Mouse (Mus musculus) kidney, postnatal 0 days (tissue): Measurements from ENCODE around the gene Nup214. TPM values are rescaled to one million over a fixed set of nuclear protein-coding genes. Genes with fewer than 3 reads are reported as not detected.

ENCODE experiments used
- ATAC-seq: fragments of 200-750 bp; cut with Nextera tagmentation; replicated peaks from 2 replicates; pipeline ENCODE4 v1.8.0; 2017; ENCODE audit warnings: low read depth, moderate number of reproducible peaks, moderate TSS enrichment, moderate library complexity; ENCODE audit not compliant: low FRiP score
- DNase-seq: peaks from one replicate; pipeline ENCODE4 v3.0.0-alpha.2; 2016; ENCODE audit warnings: low spot score
- H3K27ac ChIP-seq: fragments of 300-500 bp; sonication (generic); 2 replicates; pipeline ENCODE4 v1.5.1; 2014; ENCODE audit warnings: mild to moderate bottlenecking
- H3K27me3 ChIP-seq: fragments of 300-500 bp; sonication (generic); 2 replicates; pipeline ENCODE4 v1.6.1; 2014; ENCODE audit warnings: low read length, mixed read lengths; ENCODE audit not compliant: insufficient read depth
- H3K36me3 ChIP-seq: fragments of 300-500 bp; sonication (generic); 2 replicates; pipeline ENCODE4 v1.6.1; 2014; ENCODE audit warnings: low read length, mixed read lengths; ENCODE audit not compliant: insufficient read depth
- H3K4me1 ChIP-seq: fragments of 300-500 bp; sonication (generic); replicated peaks from 2 replicates; pipeline ENCODE4 v1.6.1; 2014; ENCODE audit warnings: antibody characterized with exemption, low read length, mixed read lengths; ENCODE audit not compliant: insufficient read depth
- H3K4me2 ChIP-seq: fragments of 300-500 bp; sonication (generic); 2 replicates; pipeline ENCODE4 v1.6.1; 2014; ENCODE audit warnings: mild to moderate bottlenecking, low read length, moderate library complexity, mixed read lengths
- H3K4me3 ChIP-seq: fragments of 300-500 bp; sonication (generic); replicated peaks from 2 replicates; pipeline ENCODE4 v1.5.1; 2014; ENCODE audit warnings: low read depth, low read length
- H3K9ac ChIP-seq: fragments of 300-500 bp; sonication (generic); 2 replicates; pipeline ENCODE4 v1.6.1; 2014; ENCODE audit warnings: low read depth, low read length
- H3K9me3 ChIP-seq: fragments of 300-500 bp; sonication (generic); replicated peaks from 2 replicates; pipeline ENCODE4 v1.6.1; 2016; ENCODE audit warnings: low read length, inconsistent platforms, mixed read lengths
- CTCF ChIP-seq: IDR thresholded peaks from 2 replicates; pipeline ENCODE4 v1.5.1; 2016; ENCODE audit warnings: antibody characterized with exemption, low read depth, mild to moderate bottlenecking, moderate library complexity
- WGBS: fragments of 180-500 bp; shearing (Covaris S2); extraction: QIAGEN DNeasy Blood & Tissue Kit; methylation state at CpG from one replicate; pipeline ENCODE4 v1.1.7; 2014; 5-methylcytosine and 5-hydroxymethylcytosine counted together
- polyA plus RNA-seq: library from polyadenylated mRNA; unstranded; fragments of >200 nt; fragmentation: Nextera tagmentation; extraction: Ambion mirVana; gene quantifications from 2 replicates; pipeline ENCODE4 v1.2.1, GENCODE M21; 2015

Gene Nup214
- polyA plus RNA-seq, 1 experiment from 2014 or later: 57.6 TPM

DNA sequence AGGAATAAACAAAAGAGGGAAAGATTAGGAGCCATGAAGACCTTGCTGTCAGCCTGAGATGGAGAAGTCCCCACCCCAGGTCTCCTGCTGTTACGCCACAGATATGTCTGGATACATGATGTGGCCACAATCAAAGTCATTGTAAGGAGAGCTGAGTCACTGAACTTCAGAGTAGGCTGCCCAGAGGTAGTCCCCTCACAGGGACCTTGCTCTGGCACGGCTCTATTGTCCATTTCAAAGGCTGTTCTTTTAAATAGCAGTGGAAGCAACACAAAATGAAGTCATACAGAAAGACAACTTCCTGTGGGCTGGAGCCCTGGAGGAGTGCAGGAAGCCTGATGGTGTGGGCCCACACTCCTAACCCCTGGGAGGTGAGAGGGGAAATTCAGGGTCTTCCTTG lies 87.0 kb downstream of the Nup214 start:
- Histone ChIP-seq H3K4me1 (no peaks in the 10 kb centered on the region), H3K27ac (no peak overlapping the region), H3K9me3 (no peaks in the 10 kb centered on the region), H3K27me3 (no peaks in the 10 kb centered on the region), H3K36me3 (no peaks in the 10 kb centered on the region), H3K4me3 (no peak overlapping the region), H3K9ac (no peak overlapping the region), H3K4me2 (no peak overlapping the region)
- DNase-seq (no peak), ATAC-seq (no peak)
- TF ChIP-seq CTCF: no peak
- WGBS: 75% methylated on average over 2 of the region's 2 CpGs

- TF ChIP-seq CTCF: no peak
- ATAC-seq: no peak
- Histone ChIP-seq H3K36me3 (no peaks in the 10 kb centered on the region), H3K27ac (no peak overlapping the region), H3K4me1 (no peaks in the 10 kb centered on the region), H3K27me3 (no peaks in the 10 kb centered on the region), H3K9me3 (no peaks in the 10 kb centered on the region), H3K4me3 (no peak overlapping the region), H3K9ac (no peak overlapping the region), H3K4me2 (no peak overlapping the region)
- WGBS: 58% methylated on average over 12 of the region's 12 CpGs
- DNase-seq: no peak
Measured at GRCm38 (mm10) chr2:32061722-32062505, 87.7 kb downstream of the Nup214 start.

- H3K9ac ChIP-seq: no peak overlapping the region
- H3K36me3 ChIP-seq: no peaks in the 10 kb centered on the region
- no peaks in the 10 kb centered on the region for H3K9me3 ChIP-seq
- no peak for DNase-seq
- H3K27me3 ChIP-seq: no peaks in the 10 kb centered on the region
- TF ChIP-seq CTCF: no peak
- H3K4me1 ChIP-seq: no peaks in the 10 kb centered on the region
- no peak overlapping the region for H3K4me3 ChIP-seq
- no peak overlapping the region for H3K27ac ChIP-seq
- ATAC-seq: no peak
- H3K4me2 ChIP-seq: no peak overlapping the region
- 90% methylated on average over 15 of the region's 15 CpGs for WGBS
Measured at GRCm38 (mm10) chr2:32062626-32063410, 88.6 kb downstream of the Nup214 start.

GRCm38 (mm10) chr2:32063451-32064151 lies 89.4 kb downstream of the Nup214 start:
- Histone ChIP-seq H3K27ac (no peak overlapping the region), H3K4me2 (no peak overlapping the region), H3K9me3 (no peaks in the 10 kb centered on the region), H3K4me1 (no peaks in the 10 kb centered on the region), H3K36me3 (no peaks in the 10 kb centered on the region), H3K27me3 (no peaks in the 10 kb centered on the region), H3K4me3 (no peak overlapping the region), H3K9ac (no peak overlapping the region)
- 76% methylated on average over 7 of the region's 7 CpGs for WGBS
- DNase-seq (no peak), ATAC-seq (no peak)
- TF ChIP-seq CTCF: no peak

DNA sequence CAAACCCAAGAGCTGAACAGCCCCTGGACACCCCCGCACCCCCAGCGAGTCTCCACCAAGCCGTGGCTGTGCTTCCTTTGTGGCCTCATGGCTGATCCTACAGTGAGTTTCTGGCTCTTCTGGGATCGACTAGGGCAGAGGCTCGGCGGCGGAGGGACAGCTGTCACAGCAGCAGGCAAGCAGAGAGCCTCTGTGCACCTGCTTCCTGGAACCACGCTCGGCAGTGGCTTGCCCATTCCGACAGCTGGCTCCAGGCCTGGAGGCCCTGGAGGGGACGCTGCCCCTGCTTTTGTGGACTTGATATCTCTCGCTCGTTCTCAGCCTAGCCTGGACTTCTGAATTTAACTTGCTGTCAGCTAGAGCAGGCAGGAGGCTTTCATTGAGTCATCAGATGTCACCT lies 90.7 kb downstream of the Nup214 start:
- H3K4me2 ChIP-seq: no peak overlapping the region
- H3K27me3 ChIP-seq: no peaks in the 10 kb centered on the region
- no peaks in the 10 kb centered on the region for H3K9me3 ChIP-seq
- no peak overlapping the region for H3K27ac ChIP-seq
- no peak for TF ChIP-seq CTCF
- H3K4me3 ChIP-seq: no peak overlapping the region
- 63% methylated on average over 13 of the region's 13 CpGs for WGBS
- H3K4me1 ChIP-seq: no peaks in the 10 kb centered on the region
- H3K9ac ChIP-seq: no peak overlapping the region
- H3K36me3 ChIP-seq: no peaks in the 10 kb centered on the region
- no peak for ATAC-seq
- no peak for DNase-seq

DNA sequence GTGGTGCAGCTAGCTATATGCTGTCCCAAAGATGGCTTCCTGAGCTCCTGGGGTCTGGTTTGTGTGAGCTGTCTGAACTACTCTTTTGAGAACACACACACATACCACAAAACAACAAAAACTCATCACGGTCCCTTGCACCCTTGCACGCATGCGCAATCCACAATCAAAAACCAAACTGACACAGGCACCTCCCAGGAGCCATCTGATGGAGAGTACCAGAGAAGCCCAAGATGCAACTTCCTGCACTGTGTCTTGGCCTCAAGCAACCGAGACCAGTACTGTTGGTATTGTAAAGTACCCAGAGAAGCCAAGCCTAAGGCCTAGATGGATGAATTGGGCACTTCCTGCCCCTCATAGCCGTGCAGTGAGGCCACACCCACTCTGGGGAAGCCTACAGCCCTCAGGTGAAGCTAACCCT lies 91.1 kb downstream of the Nup214 start:
- no peak overlapping the region for H3K9ac ChIP-seq
- H3K27ac ChIP-seq: no peak overlapping the region
- no peaks in the 10 kb centered on the region for H3K27me3 ChIP-seq
- no peak overlapping the region for H3K4me3 ChIP-seq
- H3K4me2 ChIP-seq: no peak overlapping the region
- H3K4me1 ChIP-seq: no peaks in the 10 kb centered on the region
- no peak for TF ChIP-seq CTCF
- no peaks in the 10 kb centered on the region for H3K36me3 ChIP-seq
- whole genome bisulfite sequencing: 76% methylated on average over 5 of the region's 5 CpGs
- no peaks in the 10 kb centered on the region for H3K9me3 ChIP-seq
- DNase-seq (no peak), ATAC-seq (no peak)
